Mouse (Mus musculus) midbrain, embryonic 14.5 days (tissue): ENCODE results near the gene Ptgis. TPM values are rescaled to one million over a fixed set of nuclear protein-coding genes. Genes with fewer than 3 reads are reported as not detected.

Experiments
- polyA plus RNA-seq: library from polyadenylated mRNA; unstranded; fragments of >200 nt; fragmentation: Nextera tagmentation; extraction: Ambion mirVana; gene quantifications from 2 replicates; pipeline ENCODE4 v1.2.1, GENCODE M21; 2014

Gene Ptgis
- polyA plus RNA-seq, 1 experiment from 2014 or later, result 5.3 TPM

Other genes starting within 250 kb of the Ptgis start
- gene Stau1, start 244.3 kb downstream of the Ptgis start, polyA plus RNA-seq, result 84.1 and 109 TPM in 2 replicates
- gene Ddx27, start 225.4 kb downstream of the Ptgis start, polyA plus RNA-seq, result 26.6 and 31.0 TPM in 2 replicates
- 8.9 and 9.3 TPM in 2 replicates for gene Znfx1, start 177.6 kb downstream of the Ptgis start, polyA plus RNA-seq
- 3.1 and 5.2 TPM in 2 replicates for gene Kcnb1, start 50.4 kb downstream of the Ptgis start, polyA plus RNA-seq
- gene B4galt5, start 108.6 kb upstream of the Ptgis start, polyA plus RNA-seq, result 16.2 and 20.4 TPM in 2 replicates
- gene Slc9a8, start 181.1 kb upstream of the Ptgis start, polyA plus RNA-seq, result 15.5 and 19.2 TPM in 2 replicates